Mouse (Mus musculus) right cerebral cortex, postnatal 36 days (tissue): ENCODE measurements at regions not wholly inside any gene's neighbourhood (a gene's known extent, or its start where the extent isn't known, plus 50 kb on each side); places are given as distances from the start of the nearest gene placed in this dataset.
A peak's percentile ranks its signal among the peaks of the same experiment; 100 is the strongest.

Source experiments
- DNase-seq, 2 experiments: peaks; one replicate each; pipeline ENCODE4 v3.0.0; 2022; ENCODE audit warnings: low spot score in 2 of 2, mixed read lengths in 1 of 2

- DNase-seq = no peak
Measured at GRCm38 (mm10) chr19:18200105-18200782, 362.8 kb upstream of the Pcsk5 start.

DNA sequence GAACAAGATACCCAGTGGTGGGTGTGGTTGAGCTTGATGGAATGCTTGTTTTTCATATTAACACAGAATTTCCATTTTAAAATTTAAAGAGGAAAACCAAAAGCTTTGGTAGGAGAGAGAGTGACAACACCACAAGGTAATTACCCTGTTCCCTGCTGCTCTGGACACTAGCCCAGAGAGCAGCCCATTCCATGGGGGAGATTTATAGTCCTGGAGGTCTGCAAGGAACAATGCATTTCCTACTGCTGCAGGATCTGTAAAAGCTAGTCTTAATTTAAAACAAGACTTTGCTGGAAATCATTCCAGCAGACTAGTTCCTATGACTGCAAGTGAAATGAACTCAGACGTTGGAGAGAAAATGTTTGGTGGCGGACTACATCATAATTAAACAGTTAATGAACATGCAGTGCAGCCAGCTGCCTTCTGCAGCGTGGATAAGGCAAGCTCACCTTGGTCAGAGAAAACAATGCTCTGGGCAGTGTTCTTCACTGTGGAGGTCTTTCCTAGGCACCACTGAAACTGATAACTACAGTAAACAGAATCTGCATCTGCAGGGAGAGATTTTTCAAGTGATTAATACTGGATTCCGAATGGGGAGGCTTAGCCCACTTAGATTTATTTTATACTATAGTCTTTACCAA is 351.8 kb upstream of the Pcsk5 start:
- DNase-seq = no peak

DNA sequence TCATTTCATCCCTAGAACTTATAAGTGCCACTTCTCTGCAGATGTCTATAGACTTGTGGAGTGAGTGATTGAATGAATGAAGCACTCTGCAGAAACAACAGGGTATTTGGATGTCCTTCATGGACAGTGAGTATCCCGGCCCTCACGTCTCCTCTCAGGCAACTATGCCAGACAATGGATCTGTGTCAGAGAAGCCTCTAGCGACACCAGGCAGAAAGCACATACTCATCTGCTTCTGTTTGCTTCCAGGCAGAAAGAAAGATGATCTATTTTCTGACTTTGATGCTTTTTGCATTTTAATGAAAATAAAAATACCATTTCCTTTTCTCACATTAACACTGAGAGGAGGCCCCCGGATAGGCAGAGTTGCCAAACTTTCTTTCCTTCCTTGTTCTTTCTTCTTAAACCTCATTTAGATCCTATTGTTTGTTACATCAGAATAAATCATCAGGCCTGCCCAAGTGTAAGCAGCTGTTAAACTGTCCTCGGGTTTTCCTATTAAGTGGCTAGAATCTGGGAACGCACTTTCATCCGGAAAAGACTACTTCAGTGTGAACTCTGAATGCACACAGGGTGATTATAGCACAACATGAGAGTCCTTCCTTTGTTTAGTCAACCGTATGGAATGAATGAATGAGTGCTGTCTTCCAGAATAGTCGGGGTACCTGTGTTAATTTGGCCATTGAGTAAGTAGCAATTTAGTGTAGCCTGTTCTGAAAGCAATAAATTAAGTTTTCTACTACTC is 350.9 kb upstream of the Pcsk5 start:
- DNase-seq = peak in 1 of 2 experiments; percentile 20

DNA sequence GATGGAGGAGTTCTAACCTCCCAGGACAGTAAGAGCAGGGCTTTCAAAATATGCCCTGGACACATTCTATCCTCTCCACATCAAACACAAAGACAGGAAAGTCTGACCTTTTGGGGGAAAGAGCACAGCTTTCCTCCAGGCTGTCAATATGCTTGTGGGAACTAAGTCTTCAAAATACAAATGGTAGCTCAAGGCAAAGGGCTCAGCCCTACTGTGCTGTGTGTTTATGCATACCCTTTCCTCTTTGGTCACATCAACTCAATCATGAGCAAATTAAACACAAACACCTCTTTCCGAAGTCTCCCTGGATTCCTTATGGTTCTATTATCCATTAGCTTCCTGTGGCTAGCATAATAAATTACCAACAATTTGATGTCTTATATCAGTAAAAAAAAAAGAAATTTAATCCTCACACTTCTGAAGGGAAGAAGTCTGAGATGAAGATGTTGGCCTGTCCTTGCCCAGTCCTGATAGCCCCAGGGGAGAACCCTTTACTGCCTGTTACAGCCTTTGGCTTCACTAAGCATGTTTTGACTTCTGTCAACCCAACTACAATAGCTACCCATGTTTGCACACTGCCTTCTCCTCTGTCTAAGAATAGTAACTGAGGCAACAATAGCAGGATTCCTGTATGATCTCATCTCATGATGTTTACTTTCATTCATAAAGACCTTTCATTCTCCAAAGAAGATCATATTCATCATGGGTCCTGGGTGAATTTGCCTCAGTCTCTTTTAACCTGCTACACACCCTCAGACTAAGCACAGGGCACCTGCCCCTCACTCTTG is 348.5 kb upstream of the Pcsk5 start:
- DNase-seq = no peak

DNA sequence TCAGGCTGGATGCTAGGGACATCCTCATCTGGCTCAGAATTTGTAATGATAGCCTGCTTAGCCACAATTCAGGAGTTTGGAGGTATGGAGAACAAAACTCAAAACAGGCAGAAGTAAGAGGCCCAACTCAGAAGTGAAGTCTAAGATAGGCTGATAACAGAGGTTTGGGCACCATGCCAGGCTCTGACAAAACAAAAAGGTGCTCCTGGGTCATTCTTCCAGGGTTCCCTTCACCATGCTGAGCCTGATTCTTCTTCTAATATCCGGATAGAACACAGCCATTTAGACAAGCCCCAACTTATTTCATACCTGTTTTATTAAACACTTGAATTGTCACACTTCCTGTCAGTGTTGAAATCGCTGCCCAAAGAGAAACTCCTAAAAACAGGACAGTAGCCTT is 347.8 kb upstream of the Pcsk5 start:
- DNase-seq = no peak

DNA sequence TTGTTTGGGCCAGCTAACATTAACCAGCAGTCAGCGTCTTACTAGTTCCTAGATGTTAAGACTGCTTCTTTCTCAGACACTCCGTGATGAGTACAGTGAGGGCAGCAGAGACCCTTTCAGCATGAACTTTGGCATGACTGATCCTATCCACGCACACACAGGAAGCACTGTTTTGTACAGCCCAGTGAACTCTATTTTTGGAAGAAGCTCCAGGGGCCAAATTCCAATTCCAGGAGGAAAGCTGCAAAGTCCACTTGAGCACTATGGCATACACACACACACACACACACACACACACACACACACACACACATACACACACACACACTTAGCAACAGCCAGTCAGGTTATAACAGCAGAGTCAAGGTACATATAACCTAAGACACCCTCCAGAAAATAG is 338.8 kb upstream of the Pcsk5 start:
- DNase-seq = no peak

DNA sequence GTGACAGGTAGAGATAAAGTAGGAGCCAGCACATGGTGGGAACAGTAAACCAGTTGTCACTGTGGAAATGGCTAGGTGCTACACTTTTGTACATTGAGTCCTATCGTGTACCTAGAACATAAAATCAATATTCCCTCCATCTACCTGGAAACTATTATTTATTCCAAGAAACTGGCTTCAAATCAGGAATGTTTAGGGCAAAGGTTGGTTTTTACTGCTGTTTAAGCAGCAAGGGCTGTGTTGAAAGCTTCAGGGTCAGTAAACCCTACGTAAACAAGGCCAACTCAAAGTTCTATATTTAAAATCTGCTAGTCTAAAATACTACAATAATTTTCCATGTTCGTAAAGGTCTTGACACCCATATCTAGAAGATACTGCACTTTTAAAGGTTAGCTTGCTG is 309.1 kb upstream of the Pcsk5 start:
- no peak for DNase-seq

- no peak for DNase-seq
Measured at GRCm38 (mm10) chr19:18130936-18131335, 293.5 kb upstream of the Pcsk5 start.

- DNase-seq = no peak
Measured at GRCm38 (mm10) chr19:18128786-18129185, 291.4 kb upstream of the Pcsk5 start.

DNA sequence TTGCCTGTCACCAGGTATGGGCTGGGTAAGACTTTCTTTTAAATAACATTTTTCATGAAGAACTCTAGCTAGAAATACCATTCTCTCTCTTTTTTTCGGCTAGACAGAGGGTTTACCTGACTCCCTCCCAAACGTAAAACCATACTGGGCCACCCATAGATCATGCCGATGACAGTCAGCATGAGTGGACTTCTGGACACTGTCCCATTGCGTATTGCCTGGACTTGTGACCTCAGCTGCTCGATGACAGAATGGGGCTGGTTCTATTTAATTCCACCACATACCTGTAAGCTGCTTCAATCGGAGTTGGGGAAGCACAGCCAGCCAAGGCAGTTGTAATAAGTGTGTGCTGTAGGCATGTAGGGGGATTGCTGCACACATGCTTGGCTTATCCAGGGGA is 268.8 kb upstream of the Pcsk5 start:
- DNase-seq = no peak

- no peak for DNase-seq
Measured at GRCm38 (mm10) chr19:18104590-18104989, 267.2 kb upstream of the Pcsk5 start.

GRCm38 (mm10) chr19:18101423-18102341 is 264.2 kb upstream of the Pcsk5 start:
- DNase-seq = no peak

- DNase-seq = no peak
Measured at GRCm38 (mm10) chr19:18083312-18083711, 245.9 kb upstream of the Pcsk5 start.

- no peak for DNase-seq
Measured at GRCm38 (mm10) chr19:18068919-18069318, 231.5 kb upstream of the Pcsk5 start.

DNA sequence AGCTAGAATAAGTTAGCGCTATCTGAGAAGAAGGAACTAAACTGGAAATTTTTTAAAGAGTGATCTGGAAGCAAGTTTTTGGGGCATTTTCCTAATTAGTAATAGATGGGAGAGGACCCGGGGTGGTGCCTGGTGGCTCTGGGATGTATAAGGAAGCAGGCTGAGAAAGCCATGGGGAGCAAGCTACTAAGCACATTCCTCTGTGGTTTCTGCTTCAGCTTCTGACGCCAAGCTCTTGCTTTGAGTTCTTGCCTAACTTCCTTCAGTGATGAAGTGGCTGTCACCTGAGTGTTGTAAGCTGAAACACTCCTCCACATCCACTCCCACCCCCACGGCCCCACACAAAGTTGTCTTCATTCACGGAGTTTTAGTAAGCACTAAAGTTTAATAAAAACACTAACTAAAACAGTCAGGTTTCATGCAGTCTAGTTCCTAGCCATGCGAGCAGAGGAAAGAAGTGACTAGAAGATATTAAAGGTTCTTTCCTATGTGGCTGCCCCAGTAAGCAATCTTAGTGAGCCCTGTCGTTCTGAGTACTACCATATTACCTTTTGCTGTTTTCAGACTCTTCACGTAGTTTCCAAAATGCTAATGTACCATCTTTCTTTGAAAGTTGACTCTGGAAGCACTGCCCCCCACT is 230.5 kb upstream of the Pcsk5 start:
- no peak for DNase-seq

GRCm38 (mm10) chr19:18057256-18057890 is 219.9 kb upstream of the Pcsk5 start:
- DNase-seq = no peak

DNA sequence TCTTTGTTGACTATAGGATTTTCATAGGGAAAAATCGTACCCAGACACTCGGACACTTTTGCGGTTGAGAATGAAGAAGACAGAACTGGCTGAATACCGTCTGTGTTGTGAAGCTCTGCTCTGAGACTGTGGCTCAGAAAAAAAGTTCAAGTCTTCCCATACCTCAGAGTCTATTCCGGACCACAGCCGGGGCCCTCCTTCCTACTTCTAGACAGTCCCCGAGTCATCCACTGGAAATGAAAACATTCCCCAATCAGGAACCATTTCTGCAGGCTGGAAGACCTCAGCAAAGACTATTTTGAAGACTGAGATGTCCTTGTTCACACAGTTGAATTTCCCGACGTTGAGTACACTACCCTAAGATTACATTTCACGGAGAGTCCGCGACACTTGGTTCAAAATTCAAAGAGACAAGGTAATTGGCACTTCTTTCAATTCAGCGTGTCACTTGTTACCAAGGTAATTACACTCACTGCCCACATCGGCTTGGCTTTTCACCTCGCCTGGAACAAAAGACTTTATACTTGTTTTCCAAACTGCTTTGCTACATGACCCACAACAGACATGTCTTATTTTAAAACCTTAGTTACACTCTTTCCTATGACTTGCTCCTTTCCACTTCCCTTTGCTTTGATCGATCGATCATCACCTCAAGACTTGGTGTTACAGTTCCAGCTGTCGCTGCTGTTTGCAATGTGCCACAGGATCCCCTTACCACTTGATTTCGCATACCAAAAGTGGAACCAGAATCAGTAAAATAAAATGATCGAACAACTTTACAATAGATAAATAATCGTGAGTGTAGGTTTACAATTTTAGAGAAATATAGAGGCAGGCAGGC is 219.2 kb upstream of the Pcsk5 start:
- DNase-seq = no peak

DNA sequence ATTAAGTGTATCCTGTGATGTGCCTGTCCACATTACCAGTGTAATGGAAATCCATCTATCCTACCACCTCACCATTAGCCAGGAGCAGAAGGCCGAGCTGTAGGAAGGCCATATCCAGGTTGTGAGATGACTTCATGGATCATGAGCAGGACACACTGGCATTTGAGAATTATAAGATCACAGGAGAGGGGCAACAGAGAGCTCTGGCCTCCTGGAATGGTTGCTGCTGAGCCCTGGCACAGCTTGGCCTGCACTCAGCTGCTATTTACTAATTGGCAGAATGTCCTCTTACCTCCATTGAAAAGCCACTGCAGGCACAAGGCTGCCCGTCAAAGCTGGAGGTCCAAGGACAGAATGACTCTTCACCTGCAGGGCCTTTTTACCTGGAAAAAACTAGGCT is 212.9 kb upstream of the Pcsk5 start:
- no peak for DNase-seq

- DNase-seq = no peak
Measured at GRCm38 (mm10) chr19:18034225-18034624, 196.8 kb upstream of the Pcsk5 start.
